Mouse (Mus musculus): ENCODE results near the gene Adat3.
"Not testable (repeated sequence)": the region's sequence is repeated elsewhere in the genome, so short reads cannot be mapped to it uniquely, and the experiment has no call there.

Gene Adat3

DNA sequence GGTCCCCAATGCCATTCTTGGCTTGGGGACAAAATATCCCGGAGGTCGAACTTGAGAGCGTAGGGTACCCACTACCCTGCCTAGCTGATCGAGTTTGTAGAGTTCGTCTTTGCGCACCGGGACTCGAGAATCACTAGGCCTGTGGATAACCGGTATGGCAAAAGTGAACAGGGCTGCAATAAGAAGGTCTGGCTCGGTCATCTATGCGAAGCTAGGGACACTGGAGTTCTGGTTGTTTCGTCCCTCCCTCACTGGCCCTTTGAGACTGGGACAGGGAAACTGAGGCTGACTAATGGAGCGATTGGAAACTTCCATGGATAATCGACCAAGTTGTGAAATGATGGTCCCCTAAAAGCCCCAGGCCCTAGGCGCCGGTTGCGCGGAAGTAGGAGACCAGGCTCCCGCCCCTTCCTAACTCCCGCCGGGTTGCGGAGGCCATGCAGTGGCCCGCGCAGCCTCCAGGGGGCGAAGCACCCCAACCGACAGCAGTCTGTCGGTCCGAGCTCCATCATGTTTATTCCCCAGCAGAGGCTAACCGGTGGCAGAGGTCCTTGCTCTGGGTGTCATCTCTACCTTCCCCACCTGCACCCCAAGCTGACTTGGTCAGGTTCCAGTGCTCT lies 24.4 kb upstream of the Adat3 start:
- DNase-seq (ENCODE audit: low spot score): peak; percentile 87

DNA sequence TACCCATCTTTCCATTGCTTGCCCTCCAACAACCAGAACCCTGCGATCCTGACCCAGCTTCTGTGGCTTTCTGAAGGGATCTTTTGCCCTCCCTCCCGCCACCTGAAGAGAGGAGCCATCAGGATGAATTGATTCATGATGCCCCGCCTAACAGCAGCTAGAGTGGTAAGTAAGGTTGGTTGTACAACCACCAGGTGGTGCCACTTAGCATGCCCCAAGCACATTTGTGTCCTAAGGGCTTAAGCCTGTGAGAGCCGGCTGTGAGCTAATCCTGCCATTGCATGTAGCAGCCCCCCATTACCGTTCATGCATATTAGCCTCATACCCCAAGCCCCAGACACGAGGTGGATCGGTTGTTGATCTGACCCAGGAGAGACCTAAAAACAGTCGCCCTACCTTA lies 23.8 kb upstream of the Adat3 start:
- peak; percentile 67 for DNase-seq (ENCODE audit: low spot score)

DNA sequence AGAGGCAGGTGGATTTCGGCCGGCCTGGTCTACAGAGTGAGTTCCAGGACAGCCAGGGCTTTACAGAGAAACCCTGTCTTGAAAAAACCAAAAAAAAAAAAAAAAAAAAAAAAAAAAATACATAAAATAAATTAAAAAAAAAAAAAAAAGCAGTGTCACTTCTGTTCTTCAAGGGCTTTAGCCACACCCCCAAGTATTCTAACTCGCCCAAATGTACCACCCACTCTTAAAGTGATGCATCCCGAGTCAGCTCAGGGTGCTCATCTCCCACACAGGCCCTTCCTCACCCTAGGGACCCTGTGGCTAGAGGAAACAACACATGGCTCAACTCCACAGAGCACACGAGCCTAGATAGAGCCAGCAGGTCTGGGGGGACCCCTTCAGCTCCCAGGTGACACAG lies 19.6 kb upstream of the Adat3 start:
- DNase-seq (ENCODE audit: low spot score): no peak

DNA sequence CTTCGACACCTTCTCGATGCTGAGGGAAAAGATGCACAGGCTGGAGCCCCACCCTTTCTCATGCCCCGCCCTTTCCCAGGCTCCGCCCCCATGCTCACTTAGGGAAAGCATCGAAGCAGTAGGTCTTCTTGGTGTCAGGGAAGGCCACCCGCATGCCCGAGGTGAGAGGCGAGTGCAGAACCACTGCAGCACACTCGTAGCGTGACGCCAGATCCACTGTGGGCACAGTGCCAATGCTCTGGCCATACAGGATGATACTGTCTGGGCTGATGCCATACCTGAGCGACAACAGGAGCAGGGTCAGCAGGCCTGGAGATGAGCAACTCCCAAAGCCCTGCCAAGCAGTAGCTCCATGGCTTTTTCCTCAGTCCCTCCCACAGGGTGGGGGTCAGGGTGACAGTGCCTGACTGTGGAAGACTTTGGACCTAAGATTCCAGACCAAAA lies 18.6 kb upstream of the Adat3 start:
- no peak for DNase-seq (ENCODE audit: low spot score)

DNA sequence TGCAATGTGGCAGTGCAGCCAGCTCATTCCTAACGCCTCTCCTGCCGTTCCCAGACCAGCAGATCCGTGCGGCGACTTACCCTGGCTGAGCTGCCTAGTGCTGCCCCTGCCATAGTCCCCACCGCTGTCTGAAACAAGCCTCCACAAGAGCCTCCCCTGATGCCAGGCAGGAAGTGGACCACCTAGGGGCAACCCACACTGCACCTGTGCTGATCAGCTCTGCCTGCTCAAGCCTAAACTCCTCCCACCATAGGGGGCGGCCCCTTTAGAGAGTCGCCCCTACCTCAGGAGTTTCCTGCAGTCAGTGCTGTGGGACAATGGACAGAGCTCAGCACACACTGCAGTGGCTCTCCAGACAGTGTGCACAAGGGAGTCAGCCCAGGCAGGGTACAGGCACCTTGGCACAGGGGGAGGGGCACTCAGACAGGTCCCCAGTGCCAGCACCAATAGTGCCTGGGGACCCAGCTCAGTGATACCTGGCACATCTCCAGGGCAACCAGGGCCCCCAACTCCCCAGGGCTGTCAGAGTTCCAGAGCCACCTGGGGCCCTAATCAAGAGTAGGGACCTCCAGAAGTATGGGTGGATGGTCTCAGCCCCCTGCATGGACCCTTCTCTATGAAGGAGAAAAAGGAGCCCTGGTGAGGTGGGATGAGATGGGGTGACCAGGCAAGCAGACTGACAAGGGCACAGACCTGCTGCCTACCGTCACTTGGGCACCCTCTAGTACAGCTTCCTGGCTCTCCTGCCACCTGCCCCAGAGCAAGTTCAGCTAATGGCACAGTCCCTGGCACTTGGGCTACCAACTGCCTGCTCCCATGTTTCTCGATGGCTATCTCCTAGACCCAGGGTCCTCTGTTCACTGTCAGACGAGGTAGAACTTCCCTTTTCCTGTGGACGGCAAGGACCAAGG lies 17.8 kb upstream of the Adat3 start:
- no peak for DNase-seq (ENCODE audit: low spot score)

DNA sequence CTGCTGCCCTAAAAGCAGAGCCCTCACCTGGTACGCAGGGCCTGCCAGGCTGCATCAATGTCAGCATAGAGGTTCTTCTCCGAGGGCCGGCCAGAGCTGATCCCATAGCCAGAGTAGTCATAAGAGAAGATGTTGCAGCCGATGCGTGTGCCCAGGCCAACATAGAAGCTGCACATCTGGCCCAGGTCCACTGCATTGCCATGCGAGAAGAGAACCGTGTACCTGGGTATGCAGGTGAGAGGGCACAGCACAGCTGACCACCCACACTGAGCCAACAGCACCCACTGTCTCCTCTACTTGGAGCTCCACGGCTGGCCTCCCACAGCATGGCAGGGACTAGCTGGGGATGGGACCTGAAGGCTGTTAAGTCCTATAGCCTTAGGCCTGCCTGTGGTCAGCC lies 17.1 kb upstream of the Adat3 start:
- DNase-seq (ENCODE audit: low spot score): no peak

DNA sequence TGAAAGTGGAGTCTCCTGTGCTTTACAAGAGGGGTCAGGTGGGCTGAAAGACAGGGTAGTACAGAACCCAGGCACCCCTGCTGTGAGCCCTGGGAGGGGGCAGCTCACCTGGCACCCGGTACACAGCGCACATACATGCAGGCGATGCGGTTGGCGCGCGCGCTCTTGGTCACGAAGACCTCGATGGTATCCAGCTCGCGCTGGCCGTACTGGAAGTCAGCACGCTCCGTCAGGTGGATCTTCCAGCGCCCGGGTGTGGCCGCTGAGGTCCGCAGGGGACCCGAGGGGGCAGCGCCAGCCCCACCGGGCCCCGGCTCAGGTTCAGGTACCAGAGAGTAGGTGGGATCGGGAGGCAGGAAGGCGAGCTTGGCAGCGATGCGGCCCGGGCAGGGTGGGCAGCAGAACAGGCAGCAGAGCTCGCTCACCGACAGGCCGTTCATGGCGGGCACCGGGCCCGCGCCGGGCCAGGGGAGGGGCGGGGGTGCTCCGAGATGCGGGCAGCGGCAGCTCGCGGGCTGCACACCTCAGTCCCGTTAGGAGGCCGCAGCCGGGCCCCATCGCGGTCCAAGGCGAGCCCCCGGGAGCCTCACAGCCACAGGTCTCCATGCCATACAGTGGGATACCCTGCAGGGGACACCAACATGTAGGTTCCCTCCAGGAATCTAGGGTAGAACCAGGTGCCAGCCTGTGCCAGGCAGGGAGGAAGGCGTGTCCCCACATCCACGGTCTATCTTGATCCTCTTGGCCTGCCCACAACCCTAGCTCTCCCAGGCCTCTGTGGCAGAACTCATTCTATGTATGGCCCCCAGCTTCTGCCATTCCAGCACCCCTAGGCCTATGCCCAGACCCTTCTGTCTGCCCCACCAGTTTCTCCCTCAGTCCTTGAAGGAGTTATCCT lies 16.0 kb upstream of the Adat3 start:
- no peak for DNase-seq (ENCODE audit: low spot score)

DNA sequence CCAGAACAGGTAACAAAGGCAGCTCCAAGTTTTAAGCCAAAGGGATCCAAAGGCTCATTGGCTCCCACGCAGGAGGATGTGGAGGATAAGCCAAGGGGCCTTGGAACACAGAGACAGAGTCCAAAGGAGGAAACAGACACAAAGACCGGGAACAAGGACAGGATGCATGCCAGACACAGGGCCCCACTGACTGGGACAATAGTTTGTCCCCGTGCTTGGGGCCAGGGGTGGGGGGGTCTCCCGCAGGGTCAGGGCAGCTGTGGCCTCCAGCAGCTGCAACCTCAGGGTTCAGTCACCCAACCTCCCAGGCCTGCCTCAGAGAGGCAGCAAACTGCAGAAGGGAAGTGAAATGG lies 15.4 kb upstream of the Adat3 start:
- DNase-seq (ENCODE audit: low spot score): no peak

DNA sequence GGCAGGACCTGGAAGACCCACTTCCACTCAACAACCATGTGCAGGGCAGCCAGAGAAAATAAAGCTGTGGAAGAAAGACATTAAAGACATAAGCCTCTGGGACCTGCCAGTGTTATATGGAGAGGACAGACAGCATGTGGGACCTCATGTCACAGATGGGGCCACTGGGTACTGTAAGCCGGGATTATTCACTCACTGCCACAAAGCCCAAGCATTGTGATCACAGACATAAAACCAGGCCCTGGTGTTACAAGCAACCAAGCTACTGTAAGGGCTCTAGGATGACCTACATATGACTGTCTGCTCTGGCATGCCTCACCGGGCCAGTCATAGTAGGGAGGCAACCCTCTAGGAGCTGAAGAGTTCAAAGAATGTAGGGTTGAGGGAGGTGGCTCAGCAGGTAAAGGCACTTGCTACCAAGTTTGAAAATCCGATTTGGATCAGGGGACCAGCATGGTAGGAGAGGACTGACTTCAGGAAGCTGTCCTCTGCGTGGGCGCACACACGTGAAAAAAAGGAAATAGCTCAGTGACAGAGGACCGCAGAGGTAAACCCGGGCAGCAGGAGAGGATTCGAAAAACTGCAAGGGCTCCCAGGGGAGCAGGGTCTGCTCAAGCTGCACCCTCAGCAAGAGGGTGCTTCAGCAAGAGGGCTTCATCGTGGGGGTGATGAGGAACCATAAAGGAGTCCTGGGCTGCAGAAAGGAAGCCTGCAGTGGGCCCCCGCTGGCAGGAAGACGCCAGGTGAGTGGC lies 13.4 kb upstream of the Adat3 start:
- no peak for DNase-seq (ENCODE audit: low spot score)

DNA sequence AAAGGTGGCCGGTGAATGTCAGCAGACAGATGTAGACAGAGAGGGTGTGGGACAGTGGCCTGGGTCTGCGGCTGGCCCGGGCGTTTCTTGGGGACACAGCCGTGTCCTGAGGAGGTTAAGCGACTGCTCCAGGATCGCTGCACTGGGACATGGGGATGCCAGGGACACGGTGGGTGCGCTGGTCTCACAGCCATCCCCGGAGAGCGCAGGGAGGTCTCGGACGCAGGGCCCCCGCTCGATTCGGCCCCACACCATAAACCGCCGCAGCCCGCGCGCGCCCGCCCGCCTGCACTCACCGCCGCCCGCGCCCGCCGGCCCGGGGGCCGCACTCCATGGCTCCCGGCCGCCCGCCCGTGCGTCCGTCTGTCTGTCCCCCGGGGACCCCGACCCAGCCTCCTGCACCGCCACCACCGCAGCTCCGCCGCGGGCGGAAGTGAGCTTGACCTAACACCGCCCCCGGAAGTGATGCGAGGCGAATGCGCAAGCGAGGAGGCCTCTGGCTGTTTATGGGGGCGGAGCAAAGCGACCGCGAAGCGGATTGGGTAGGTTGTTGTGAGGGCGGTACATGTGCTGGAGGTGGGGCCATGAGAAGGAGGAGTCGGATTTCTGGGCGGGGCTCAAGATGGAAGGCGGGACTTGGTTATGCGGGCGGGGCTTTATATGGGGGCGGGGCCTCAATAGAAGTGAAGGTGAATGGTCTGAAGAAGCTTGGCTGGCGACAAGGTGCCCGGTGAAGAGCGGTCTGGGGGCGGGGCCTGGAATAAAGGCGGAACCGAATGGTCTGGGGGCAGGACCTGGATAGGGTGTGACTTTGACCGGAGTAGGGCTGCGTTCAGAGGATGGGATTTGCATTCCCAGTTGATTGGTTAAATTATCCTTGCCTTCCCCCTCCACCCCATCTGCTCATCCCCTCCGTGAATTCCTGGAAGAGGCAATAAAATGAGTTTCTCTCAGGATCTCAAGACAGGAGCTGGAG lies 12.5 kb upstream of the Adat3 start, which contains the start of gene Abhd17a:
Abhd17a (minus strand) TSS at position 463 of the 976 bp plus-strand sequence.
- peak; percentile 97 for DNase-seq (ENCODE audit: low spot score)

DNA sequence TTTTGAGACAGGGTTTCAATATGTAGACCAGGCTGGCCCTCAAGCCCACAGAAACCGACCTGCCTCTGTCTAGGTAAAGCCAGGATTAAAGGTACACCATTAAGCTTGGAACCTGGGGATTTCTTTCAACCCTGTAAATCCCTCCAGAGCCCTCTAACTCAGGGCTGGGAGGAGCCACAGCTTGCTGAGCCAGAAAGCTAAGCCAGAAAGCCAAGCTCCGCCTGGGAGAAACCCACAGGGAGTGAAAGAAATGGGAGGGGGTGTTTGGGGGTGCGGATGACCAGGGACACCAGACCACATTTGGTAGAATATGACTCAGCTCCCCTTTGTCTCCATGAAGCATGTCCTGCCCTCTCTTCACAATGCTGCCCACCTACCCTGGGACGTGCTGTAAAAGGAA lies 6.4 kb upstream of the Adat3 start:
- no peak for DNase-seq (ENCODE audit: low spot score)

DNA sequence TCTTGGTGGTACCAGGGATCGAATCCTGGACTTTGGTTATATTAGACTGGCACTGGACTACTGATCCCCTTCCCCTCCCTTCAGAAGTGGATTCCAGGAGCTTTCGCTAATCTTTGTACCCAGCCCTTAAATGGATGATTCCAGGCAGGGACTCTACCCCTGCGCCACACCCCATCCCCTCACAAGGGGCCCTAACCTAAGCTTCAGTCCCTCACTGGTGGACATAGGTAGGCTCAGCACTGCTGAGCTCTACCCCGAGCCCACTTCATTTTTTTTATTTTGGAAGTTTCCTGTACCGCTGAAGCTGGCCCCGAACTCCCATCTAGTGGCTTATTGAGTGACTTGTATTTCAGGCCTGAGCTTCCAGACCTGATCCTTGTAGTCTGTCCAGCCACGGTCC lies 684 bp downstream of the Adat3 start:
- DNase-seq (ENCODE audit: low spot score): no peak

DNA sequence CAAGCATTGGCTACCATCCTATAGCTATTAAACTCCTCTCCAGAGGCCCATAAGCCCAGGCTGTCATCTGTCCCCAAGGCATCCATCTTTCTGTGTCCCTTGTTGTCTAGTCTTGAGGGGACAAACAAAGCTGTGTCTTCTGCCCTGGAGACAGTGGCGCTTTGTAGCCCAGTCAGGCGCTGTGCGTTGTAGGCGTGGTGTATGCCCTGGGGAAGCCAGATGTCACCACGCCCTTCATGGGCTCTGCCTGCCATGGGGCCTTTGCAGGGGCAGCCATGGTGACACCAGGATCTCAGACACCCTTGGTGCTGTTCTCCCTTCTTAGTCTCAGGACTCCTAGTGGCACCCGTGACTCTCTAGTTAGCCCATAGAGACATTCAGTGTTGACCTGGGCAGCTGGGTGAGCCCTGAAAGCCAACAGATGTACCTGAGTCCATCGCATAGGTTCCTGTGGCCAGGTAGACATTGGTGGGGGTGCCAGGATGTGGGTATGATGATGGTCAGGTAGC lies 1.4 kb downstream of the Adat3 start:
- no peak for DNase-seq (ENCODE audit: low spot score)

DNA sequence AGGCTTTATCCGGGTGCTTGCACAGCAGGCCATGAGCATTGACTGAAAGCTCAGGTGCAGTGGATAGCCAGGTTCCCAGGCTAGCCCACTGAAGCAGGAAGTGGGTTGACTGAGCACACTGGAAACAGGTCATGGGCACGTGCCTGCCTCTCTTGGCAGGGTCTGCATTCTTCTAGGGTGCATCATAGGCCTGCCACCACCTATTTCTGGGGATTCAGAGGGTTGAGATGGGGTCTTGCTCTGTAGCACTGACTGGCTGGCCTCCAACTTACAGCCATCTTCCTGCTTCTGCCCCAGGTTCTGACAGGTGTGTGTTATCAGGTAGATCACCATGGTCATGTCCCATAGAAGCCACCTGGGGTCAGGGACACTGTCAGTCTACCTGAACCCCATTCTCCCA lies 2.3 kb downstream of the Adat3 start:
- DNase-seq (ENCODE audit: low spot score): no peak

DNA sequence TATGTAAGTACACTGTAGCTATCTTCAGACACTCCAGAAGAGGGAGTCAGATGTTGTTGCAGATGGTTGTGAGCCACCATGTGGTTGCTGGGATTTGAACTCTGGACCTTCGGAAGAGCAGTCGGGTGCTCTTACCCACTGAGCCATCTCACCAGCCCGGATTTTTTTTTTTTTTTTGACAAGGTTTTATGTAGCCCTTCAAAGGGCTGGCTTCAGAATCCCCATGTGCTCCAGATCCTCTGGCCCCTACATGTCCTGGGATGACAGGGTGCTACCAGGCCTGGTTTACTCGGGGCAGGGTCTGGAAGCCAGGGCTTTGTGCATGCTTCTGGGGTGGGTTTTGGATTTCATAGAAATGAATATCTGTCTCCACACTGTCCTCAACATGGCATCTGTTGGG lies 3.0 kb downstream of the Adat3 start, which contains the start of gene Gm49322:
Gm49322 (plus strand) TSS at position 301 of the 400 bp plus-strand sequence.
- DNase-seq (ENCODE audit: low spot score): not testable (repeated sequence)

DNA sequence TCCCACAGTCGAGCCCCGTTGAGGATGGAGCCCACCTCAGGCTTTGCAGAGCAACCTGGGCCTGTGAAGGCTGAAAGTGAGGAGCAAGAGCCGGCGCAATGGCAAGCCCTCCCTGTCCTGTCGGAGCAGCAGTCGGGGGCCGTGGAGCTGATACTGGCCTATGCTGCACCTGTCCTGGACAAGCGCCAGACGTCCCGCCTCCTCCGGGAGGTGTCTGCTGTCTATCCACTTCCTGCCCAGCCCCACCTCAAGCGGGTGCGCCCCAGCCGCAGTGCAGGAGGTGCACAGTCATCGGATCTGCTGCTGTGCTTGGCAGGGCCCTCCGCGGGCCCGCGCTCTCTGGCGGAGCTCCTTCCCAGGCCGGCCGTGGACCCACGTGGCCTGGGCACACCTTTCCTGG lies 3.6 kb downstream of the Adat3 start:
- DNase-seq (ENCODE audit: low spot score): no peak

DNA sequence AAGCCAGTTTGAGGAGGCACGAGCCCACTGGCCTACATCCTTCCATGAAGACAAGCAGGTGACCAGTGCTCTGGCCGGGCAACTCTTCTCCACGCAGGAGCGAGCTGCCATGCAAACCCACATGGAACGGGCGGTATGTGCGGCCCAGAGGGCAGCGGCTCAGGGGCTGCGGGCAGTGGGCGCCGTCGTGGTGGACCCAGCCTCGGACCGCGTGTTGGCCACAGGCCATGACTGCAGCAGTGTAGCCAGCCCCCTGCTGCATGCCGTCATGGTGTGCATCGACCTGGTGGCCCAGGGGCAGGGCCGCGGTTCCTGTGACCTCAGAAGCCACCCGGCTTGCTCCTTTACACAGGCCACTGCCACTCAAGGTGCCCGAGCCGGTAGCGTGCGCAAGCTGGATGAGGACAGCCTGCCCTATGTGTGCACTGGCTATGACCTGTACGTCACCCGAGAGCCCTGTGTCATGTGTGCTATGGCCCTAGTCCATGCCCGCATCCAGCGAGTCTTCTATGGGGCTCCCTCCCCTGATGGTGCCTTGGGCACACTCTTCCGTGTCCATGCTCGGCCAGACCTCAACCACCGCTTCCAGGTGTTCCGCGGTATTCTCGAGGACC lies 4.2 kb downstream of the Adat3 start:
- DNase-seq (ENCODE audit: low spot score): no peak

DNA sequence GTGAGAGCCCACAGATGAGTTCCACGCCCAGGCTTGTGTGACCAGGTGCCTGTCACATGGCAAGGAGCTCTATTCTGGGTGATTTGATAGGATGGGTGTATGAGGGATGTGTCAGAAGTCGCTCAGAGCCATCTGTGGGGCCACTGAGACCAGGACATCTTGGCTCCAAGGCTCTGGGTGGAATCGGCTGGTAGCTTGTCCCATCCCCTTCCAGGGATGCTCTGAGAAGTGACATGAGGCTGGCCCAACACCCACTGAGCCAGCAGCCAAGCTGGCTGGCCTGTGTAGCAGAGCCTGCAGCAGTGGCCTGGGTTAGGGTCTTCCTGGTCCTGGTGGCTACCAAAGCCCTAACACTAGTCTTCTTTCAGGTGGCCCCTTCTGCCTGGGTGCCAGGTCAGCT lies 5.8 kb downstream of the Adat3 start:
- DNase-seq (ENCODE audit: low spot score): no peak

DNA sequence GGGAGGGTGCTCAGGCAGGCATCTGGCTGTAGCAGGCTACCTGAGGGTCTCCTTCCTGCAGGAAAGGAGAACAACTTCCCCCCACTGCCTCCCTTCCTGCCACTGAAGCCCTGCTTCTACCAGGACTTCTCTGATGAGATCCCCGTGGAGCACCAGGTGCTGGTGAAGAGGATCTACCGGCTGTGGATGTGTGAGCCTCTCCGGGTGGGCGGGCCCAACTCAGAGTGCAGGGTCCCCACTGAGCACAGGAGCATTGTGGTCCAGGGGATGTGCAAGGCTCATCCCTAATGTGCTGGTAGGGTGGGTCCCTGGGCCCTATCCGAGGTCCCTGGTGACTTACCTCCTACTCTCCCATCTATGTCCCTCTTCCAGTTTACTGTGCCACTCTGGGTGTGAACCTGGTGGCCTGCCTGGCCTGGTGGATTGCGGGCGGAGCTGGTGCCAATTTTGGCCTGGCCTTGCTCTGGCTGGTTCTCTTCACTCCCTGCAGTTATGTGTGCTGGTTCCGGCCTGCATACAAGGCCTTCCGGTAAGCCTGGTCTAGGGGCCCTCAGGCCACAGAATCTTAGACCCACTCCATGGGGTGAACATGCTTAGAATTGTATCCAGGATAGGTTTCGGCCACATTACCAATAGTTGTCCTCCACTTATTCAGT lies 6.7 kb downstream of the Adat3 start:
- DNase-seq (ENCODE audit: low spot score): no peak

Measured in urinary bladder, postnatal 14 days (tissue).